Mouse (Mus musculus) embryonic facial prominence, embryonic 11.5 days (tissue): ENCODE measurements around the gene Myo3a. TPM values are rescaled to one million over a fixed set of nuclear protein-coding genes. Genes with fewer than 3 reads are reported as not detected.

ENCODE experiments used
- ATAC-seq: fragments of 200-750 bp; cut with Nextera tagmentation; replicated peaks from 2 replicates; pipeline ENCODE4 v1.8.0; 2017; ENCODE audit warnings: low read depth; ENCODE audit not compliant: insufficient number of reproducible peaks, low FRiP score, low TSS enrichment
- DNase-seq: peaks from one replicate; pipeline ENCODE4 v3.0.0-alpha.2; 2015; ENCODE audit warnings: low spot score
- H3K27ac ChIP-seq: fragments of 300-500 bp; sonication (generic); replicated peaks from 2 replicates; pipeline ENCODE4 v1.5.1; 2014; ENCODE audit warnings: mild to moderate bottlenecking, low read depth, low read length, control low read depth
- H3K27me3 ChIP-seq: fragments of 300-500 bp; sonication (generic); 2 replicates; pipeline ENCODE4 v1.6.1; 2014; ENCODE audit warnings: mild to moderate bottlenecking, low read length, moderate library complexity, mixed read lengths; ENCODE audit not compliant: control insufficient read depth, insufficient read depth
- H3K36me3 ChIP-seq: fragments of 300-500 bp; sonication (generic); replicated peaks from 2 replicates; pipeline ENCODE4 v1.6.1; 2014; ENCODE audit warnings: low read depth, mild to moderate bottlenecking, low read length, moderate library complexity, mixed read lengths; ENCODE audit not compliant: control insufficient read depth, insufficient read depth
- H3K4me1 ChIP-seq: fragments of 300-500 bp; sonication (generic); 2 replicates; pipeline ENCODE4 v1.6.1; 2014; ENCODE audit warnings: low read length, mixed read lengths; ENCODE audit not compliant: control insufficient read depth, insufficient read depth
- H3K4me2 ChIP-seq: fragments of 300-500 bp; sonication (generic); 2 replicates; pipeline ENCODE4 v1.6.1; 2014; ENCODE audit warnings: low read depth, mild to moderate bottlenecking, control low read depth, low read length, moderate library complexity
- H3K4me3 ChIP-seq: fragments of 300-500 bp; sonication (generic); 2 replicates; pipeline ENCODE4 v1.5.1; 2014; ENCODE audit warnings: low read depth, low read length, control low read depth
- H3K9ac ChIP-seq: fragments of 300-500 bp; sonication (generic); replicated peaks from 2 replicates; pipeline ENCODE4 v1.6.1; 2014; ENCODE audit warnings: mild to moderate bottlenecking, control low read depth, low read length
- H3K9me3 ChIP-seq: fragments of 300-500 bp; sonication (generic); replicated peaks from 2 replicates; pipeline ENCODE4 v1.6.1; 2016; ENCODE audit warnings: mild to moderate bottlenecking, low read length, inconsistent platforms, mixed read lengths; ENCODE audit not compliant: control insufficient read depth
- WGBS: fragments of 180-500 bp; shearing (Covaris S2); extraction: QIAGEN DNeasy Blood & Tissue Kit; methylation state at CpG from one replicate; pipeline ENCODE4 v1.1.7; 2014; 5-methylcytosine and 5-hydroxymethylcytosine counted together
- microRNA-seq: library from miRNA; unstranded; fragments of <30 nt; microRNA quantifications from one replicate; pipeline ENCODE4, GENCODE M21; 2016; ENCODE audit warnings: borderline number of aligned reads
- polyA plus RNA-seq: library from polyadenylated mRNA; unstranded; fragments of >200 nt; fragmentation: Nextera tagmentation; extraction: Ambion mirVana; gene quantifications from 2 replicates; pipeline ENCODE4 v1.2.1, GENCODE M21; 2014

Myo3a gene
- polyA plus RNA-seq, 1 experiment from 2014 or later: not detected

DNA sequence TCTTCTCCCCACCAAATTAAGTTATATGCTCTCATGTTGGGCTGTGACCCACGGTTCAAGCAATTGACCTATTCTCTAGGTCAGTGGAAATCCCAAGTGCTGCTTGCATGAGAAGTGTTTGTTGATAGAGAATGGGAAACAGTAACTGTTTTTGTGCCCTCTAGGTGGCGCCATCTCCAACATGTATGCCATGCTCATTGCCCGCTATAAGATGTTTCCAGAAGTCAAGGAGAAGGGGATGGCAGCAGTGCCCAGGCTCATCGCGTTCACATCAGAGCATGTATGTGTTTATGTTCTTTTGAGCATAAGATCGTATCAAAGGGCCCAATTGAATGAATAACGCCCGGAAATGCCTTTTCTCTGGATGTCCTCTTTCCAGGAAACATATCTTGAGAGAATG lies 407.5 kb downstream of the Myo3a start:
- 46% methylated on average over 8 of the region's 8 CpGs for WGBS
- no peak overlapping the region for H3K4me2 ChIP-seq
- DNase-seq (no peak), ATAC-seq (no peak)
- H3K4me1 ChIP-seq: no peaks in the 10 kb centered on the region
- no peaks in the 10 kb centered on the region for H3K36me3 ChIP-seq
- H3K9ac ChIP-seq: no peak overlapping the region
- H3K9me3 ChIP-seq: no peaks in the 10 kb centered on the region
- no peaks in the 10 kb centered on the region for H3K27me3 ChIP-seq
- no peak overlapping the region for H3K4me3 ChIP-seq
- H3K27ac ChIP-seq: no peak overlapping the region

DNA sequence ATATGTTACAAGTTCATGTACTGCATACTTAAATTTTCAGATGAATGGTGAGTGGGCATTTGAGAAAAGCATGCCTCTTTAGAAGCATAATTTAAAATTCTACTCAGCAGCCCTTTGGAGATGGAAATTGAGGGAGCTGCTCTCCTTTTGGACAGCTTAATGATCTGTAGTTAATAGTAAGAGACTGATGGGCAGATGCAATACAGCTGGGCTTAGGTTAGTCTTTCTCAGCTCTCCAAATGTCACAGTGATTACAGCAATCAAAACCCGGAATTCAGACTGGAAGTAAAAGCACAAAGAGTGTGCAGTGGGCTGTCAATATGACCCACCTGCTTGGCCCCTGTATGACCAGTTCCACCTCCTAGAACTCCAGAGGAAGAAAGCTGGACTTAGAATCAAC lies 418.8 kb downstream of the Myo3a start:
- no peak overlapping the region for H3K27ac ChIP-seq
- DNase-seq: no peak
- 25% methylated on average over 1 of the region's 1 CpGs for WGBS
- no peak overlapping the region for H3K4me3 ChIP-seq
- no peaks in the 10 kb centered on the region for H3K9me3 ChIP-seq
- no peak for ATAC-seq
- no peaks in the 10 kb centered on the region for H3K27me3 ChIP-seq
- no peak overlapping the region for H3K9ac ChIP-seq
- no peak overlapping the region for H3K4me2 ChIP-seq
- no peaks in the 10 kb centered on the region for H3K36me3 ChIP-seq
- H3K4me1 ChIP-seq: no peaks in the 10 kb centered on the region

DNA sequence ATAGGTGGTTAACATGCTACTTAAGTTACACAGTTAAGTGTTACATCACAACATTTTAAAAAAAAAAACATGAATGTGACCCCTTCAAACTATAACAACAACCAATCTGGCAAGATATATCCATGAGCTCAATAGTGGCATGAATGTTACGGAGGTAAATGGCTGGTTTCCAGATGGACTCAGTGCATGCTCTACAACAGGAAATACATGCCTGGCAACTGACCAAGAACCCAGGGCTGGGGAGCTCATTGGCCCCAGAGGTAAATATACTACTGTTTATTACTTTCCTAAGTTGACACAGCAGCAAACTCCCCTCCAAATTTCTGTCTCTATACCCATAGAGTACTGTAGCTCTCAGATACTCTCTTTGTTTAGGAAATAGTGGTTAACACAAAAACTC lies 421.1 kb downstream of the Myo3a start:
- no peak for DNase-seq

DNA sequence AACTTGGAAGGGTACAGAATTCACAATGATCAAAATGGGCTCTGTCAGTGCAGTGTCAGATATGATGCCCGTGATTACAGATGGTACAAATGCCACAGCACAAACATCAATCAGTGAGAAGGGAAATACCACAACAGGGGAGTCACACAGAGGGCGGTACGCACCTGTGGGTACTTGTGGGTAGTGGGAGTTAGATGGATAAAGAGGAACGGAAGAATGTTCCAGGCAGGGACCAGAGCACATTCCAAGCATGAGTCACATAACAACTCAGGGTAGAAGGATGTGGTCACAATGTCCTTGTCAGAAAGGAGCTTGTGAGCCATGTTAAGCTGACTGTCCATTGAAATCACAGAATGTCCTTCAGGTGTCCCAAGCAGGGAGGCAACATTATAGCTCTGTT lies 424.5 kb downstream of the Myo3a start:
- H3K36me3 ChIP-seq: no peaks in the 10 kb centered on the region
- H3K4me2 ChIP-seq: no peak overlapping the region
- ATAC-seq (no peak), DNase-seq (no peak)
- H3K27ac ChIP-seq: no peak overlapping the region
- H3K27me3 ChIP-seq: no peaks in the 10 kb centered on the region
- no peaks in the 10 kb centered on the region for H3K9me3 ChIP-seq
- WGBS: 80% methylated on average over 4 of the region's 4 CpGs
- H3K4me1 ChIP-seq: no peaks in the 10 kb centered on the region
- H3K9ac ChIP-seq: no peak overlapping the region
- no peak overlapping the region for H3K4me3 ChIP-seq

More for the DNA sequence above, 421.1 kb downstream of the Myo3a start:
- H3K27ac ChIP-seq: no peak overlapping the region
- no peak overlapping the region for H3K4me2 ChIP-seq
- no peaks in the 10 kb centered on the region for H3K36me3 ChIP-seq
- no peaks in the 10 kb centered on the region for H3K4me1 ChIP-seq
- ATAC-seq: no peak
- 67% methylated on average over 1 of the region's 1 CpGs for WGBS
- H3K4me3 ChIP-seq: no peak overlapping the region
- no peaks in the 10 kb centered on the region for H3K27me3 ChIP-seq
- H3K9me3 ChIP-seq: no peaks in the 10 kb centered on the region
- no peak overlapping the region for H3K9ac ChIP-seq

DNA sequence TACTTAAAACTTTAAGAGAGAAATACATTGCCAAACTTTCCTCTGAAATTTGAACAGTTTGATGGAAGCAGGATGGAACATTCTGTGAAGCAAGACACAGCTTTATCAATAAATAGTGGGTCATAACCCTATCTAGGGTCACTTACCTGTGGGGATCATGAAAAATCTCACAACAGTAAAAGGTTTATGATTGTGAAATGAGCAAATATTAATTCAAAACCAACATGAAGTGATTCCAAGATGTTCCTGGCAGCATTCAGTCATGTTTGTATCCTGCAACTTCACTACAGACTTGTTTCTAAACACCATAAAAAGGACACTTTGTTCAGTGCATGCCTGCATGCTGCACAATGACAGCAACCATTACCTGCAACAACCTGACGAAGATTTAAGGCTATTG lies 436.4 kb downstream of the Myo3a start:
- Histone ChIP-seq H3K36me3 (no peaks in the 10 kb centered on the region), H3K4me3 (no peak overlapping the region), H3K4me2 (no peak overlapping the region), H3K9me3 (no peaks in the 10 kb centered on the region), H3K27me3 (no peaks in the 10 kb centered on the region), H3K4me1 (no peaks in the 10 kb centered on the region), H3K9ac (no peak overlapping the region), H3K27ac (no peak overlapping the region)
- no peak for ATAC-seq
- DNase-seq: no peak
- 80% methylated on average over 1 of the region's 1 CpGs for WGBS

Small RNA genes lying within 50 kb of the gene (microRNA-seq; reads per million reads assigned to microRNA genes)
- not detected for gene Gm23636
- gene Mir3967: not detected
